27 mouse cellular contexts compared by ENCODE assay signal in the genomic region with DNA sequence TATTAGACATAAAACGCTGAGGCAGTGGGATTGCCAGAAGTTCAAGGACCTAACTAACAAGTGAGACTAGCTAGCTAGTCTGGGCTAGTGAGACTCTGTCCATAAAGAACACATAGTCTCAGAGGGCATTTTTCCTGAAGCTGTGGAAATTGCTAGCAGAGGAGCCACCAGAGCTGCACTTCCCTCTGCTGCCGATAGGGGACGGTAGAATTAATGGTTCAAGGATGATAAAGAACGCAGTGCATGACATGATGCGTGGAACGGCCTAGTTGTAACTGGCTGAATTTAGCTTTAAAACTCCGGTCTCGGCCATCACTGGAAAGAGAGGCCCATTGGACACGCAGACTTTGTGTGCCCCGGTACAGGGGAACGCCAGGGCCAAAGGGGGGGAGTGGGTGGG.
A peak's percentile ranks its signal among the peaks of the same experiment; 100 is the strongest.
DNase-seq lines count a peak whose midpoint lies in the region; ATAC-seq and TF ChIP-seq lines count a peak whose summit lies in the region.
"Had no signal": no experiment of that assay in that cellular context is flagged by ENCODE, and none has a peak within 500 bp of the region (broad histone marks: within the 10 kb centered on the region; RNA-seq: fewer than 3 reads in every experiment).

No protein-coding gene starts in this region.

- TF ChIP-seq POLR2A in testis, adult 2 months (IDR thresholded peaks at IDR 0.05; ENCODE audit: control insufficient read depth, low read depth, low read length): no peak

- no peaks in the 10 kb centered on the region for H3K27me3 ChIP-seq in kidney, postnatal 0 days (ENCODE audit: insufficient read depth, low read length)
- no peaks in the 10 kb centered on the region for H3K27me3 ChIP-seq in testis, adult 2 months (ENCODE audit: control insufficient read depth, insufficient read depth, low read length)
- no peaks in the 10 kb centered on the region for H3K27me3 ChIP-seq in midbrain, embryonic 15.5 days (replicated peaks)
- H3K27me3 ChIP-seq: heart, embryonic 15.5 days; hindbrain, embryonic 15.5 days; intestine, embryonic 15.5 days; limb, embryonic 15.5 days; midbrain, embryonic 12.5 days; neural tube, embryonic 12.5 days; Patski had no signal

- no peak for ATAC-seq in kidney, postnatal 0 days (replicated peaks; ENCODE audit: low FRiP score, low read depth)
- ATAC-seq in midbrain, embryonic 15.5 days (replicated peaks): no peak
- ATAC-seq: intestine, embryonic 15.5 days; Patski had no signal

- no peaks in the 10 kb centered on the region for H3K9me3 ChIP-seq in kidney, postnatal 0 days (replicated peaks; ENCODE audit: low read length)
- H3K9me3 ChIP-seq in midbrain, embryonic 15.5 days: no peaks in the 10 kb centered on the region
- H3K9me3 ChIP-seq: heart, embryonic 15.5 days; hindbrain, embryonic 15.5 days; intestine, embryonic 15.5 days; limb, embryonic 15.5 days; midbrain, embryonic 12.5 days; neural tube, embryonic 12.5 days had no signal

- H3K36me3 ChIP-seq in kidney, postnatal 0 days (ENCODE audit: insufficient read depth, low read length): no peaks in the 10 kb centered on the region
- no peaks in the 10 kb centered on the region for H3K36me3 ChIP-seq in testis, adult 2 months (ENCODE audit: control insufficient read depth, insufficient read depth, low read length)
- H3K36me3 ChIP-seq in midbrain, embryonic 15.5 days (replicated peaks): no peaks in the 10 kb centered on the region
- H3K36me3 ChIP-seq: heart, embryonic 15.5 days; hindbrain, embryonic 15.5 days; intestine, embryonic 15.5 days; limb, embryonic 15.5 days; midbrain, embryonic 12.5 days; neural tube, embryonic 12.5 days had no signal

- DNase-seq in kidney, postnatal 0 days (ENCODE audit: low spot score): no peak
- DNase-seq in kidney, postnatal 36 days: no peak
- no peak for DNase-seq in testis, postnatal 10 days (ENCODE audit: low spot score)
- DNase-seq in R1 (ENCODE audit: low read depth, low spot score): peak; percentile 68
- DNase-seq in testis, postnatal 14 days (ENCODE audit: low spot score): peak; percentile 10
- no peak for DNase-seq in gastrocnemius, postnatal 4 days (ENCODE audit: low spot score in 2 of 2)
- DNase-seq: adrenal gland, postnatal 25 days; cerebellum, adult 9-11 months; gastrocnemius, adult 2 months; heart, postnatal 36 days; kidney, adult 8-10 months; kidney, postnatal 14 days; left cerebral cortex, postnatal 4 days; lung, adult 18-20 months; lung, postnatal 14 days; retina, postnatal 1 day; thymus, adult 2 months; thymus, postnatal 4 days had no signal

- no peaks in the 10 kb centered on the region for H3K4me1 ChIP-seq in kidney, postnatal 0 days (replicated peaks; ENCODE audit: insufficient read depth, low read length)
- peaks cover 2% of the 10 kb centered on the region; the same call in 1 of the 2 replicates for H3K4me1 ChIP-seq in testis, adult 2 months (ENCODE audit: control insufficient read depth, insufficient read depth, low read length)
- no peaks in the 10 kb centered on the region for H3K4me1 ChIP-seq in midbrain, embryonic 15.5 days
- H3K4me1 ChIP-seq: heart, embryonic 15.5 days; hindbrain, embryonic 15.5 days; intestine, embryonic 15.5 days; limb, embryonic 15.5 days; midbrain, embryonic 12.5 days; neural tube, embryonic 12.5 days had no signal

- H3K9ac ChIP-seq in kidney, postnatal 0 days (ENCODE audit: low read depth, low read length): no peak overlapping the region
- H3K9ac ChIP-seq in midbrain, embryonic 15.5 days: no peak overlapping the region
- H3K9ac ChIP-seq: heart, embryonic 15.5 days; hindbrain, embryonic 15.5 days; intestine, embryonic 15.5 days; limb, embryonic 15.5 days; midbrain, embryonic 12.5 days; neural tube, embryonic 12.5 days had no signal

- no peak overlapping the region for H3K4me2 ChIP-seq in kidney, postnatal 0 days (ENCODE audit: low read length)
- no peak overlapping the region for H3K4me2 ChIP-seq in midbrain, embryonic 15.5 days
- H3K4me2 ChIP-seq: heart, embryonic 15.5 days; hindbrain, embryonic 15.5 days; intestine, embryonic 15.5 days; limb, embryonic 15.5 days; midbrain, embryonic 12.5 days; neural tube, embryonic 12.5 days had no signal

- no peak overlapping the region for H3K27ac ChIP-seq in kidney, postnatal 0 days
- no peak overlapping the region for H3K27ac ChIP-seq in testis, adult 2 months (ENCODE audit: control insufficient read depth, insufficient read depth, low read depth, low read length)
- no peak overlapping the region for H3K27ac ChIP-seq in midbrain, embryonic 15.5 days
- H3K27ac ChIP-seq: gastrocnemius, adult 2 months; heart, embryonic 15.5 days; hindbrain, embryonic 15.5 days; intestine, embryonic 15.5 days; limb, embryonic 15.5 days; midbrain, embryonic 12.5 days; neural tube, embryonic 12.5 days had no signal

- WGBS in kidney, postnatal 0 days: 86% methylated on average over 9 of the region's 11 CpGs
- 86% methylated on average over 11 of the region's 11 CpGs for WGBS in midbrain, embryonic 15.5 days

- TF ChIP-seq CTCF in kidney, postnatal 0 days (IDR thresholded peaks at IDR 0.05; ENCODE audit: low read depth): 0 out of 2 replicates have a peak, but pooled peaks have one; percentile 5
- TF ChIP-seq CTCF in testis, adult 2 months (IDR thresholded peaks at IDR 0.05; ENCODE audit: control insufficient read depth, insufficient read depth, insufficient replicate concordance, low read depth, low read length): peak; percentile 94; the same call in 1 of the 2 replicates

- H3K4me3 ChIP-seq in kidney, postnatal 0 days (replicated peaks; ENCODE audit: low read depth, low read length): no peak overlapping the region
- H3K4me3 ChIP-seq in testis, adult 2 months (ENCODE audit: control insufficient read depth, low read depth, low read length): no peak overlapping the region
- no peak overlapping the region for H3K4me3 ChIP-seq in midbrain, embryonic 15.5 days
- H3K4me3 ChIP-seq: gastrocnemius, adult 2 months; heart, embryonic 15.5 days; hindbrain, embryonic 15.5 days; intestine, embryonic 15.5 days; limb, embryonic 15.5 days; midbrain, embryonic 12.5 days; neural tube, embryonic 12.5 days had no signal

Comparison
In these comparisons a context has a peak if more than half of its experiments do, and no peak if none do; other contexts are left out.
1. DNase-seq: peak in R1 (single experiment) and testis, postnatal 14 days (single experiment); none in kidney, postnatal 0 days (single experiment), kidney, postnatal 36 days (0 of 2), testis, postnatal 10 days (single experiment) and gastrocnemius, postnatal 4 days (0 of 2).